Mouse (Mus musculus): Measurements from ENCODE around the gene Adam12. TPM values are rescaled to one million over a fixed set of nuclear protein-coding genes. Genes with fewer than 3 reads are reported as not detected.

Adam12 gene
- 5.8 and 6.1 TPM in 2 replicates for polyA plus RNA-seq (2012; rRNA removed)

GRCm38 (mm10) chr7:134231378-134232346 is at the start of gene Adam12:
TSS of gene Adam12 (minus strand) at chr7:134232146.

Other genes with a start within 250 kb of the Adam12 start
- 0.18 and 0.23 TPM in 2 replicates for gene D7Ertd443e, start 153.5 kb upstream of the Adam12 start, polyA plus RNA-seq (2012; rRNA removed)

Measured in central nervous system, embryonic 18 days (tissue).